Mouse (Mus musculus) embryo, embryonic 10 days (tissue): ENCODE data around the gene Fam193b.

Source experiments
- DNase-seq: peaks from one replicate; pipeline ENCODE4 v3.0.0-alpha.2; 2015; ENCODE audit warnings: low spot score

The Fam193b gene

DNA sequence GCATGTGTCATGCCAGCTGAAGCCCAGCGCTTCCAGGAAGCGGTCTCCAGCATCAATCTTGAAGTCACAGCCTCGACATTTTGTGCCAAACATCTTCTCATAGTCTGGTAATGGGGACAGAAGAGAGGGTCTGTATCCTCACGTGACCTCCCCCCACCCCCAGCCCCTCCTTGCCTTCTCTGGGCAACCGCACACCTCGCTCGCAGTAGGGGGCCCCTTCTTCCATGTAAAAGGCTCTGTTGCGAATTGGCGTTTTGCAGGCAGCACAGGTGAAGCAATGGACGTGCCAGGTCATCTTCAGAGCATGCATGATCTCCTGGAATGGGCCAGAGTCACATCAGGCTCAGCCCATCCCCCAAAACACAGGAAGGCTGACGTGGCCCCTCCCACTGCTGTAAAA is 72.0 kb downstream of the Fam193b start:
- DNase-seq = no peak

DNA sequence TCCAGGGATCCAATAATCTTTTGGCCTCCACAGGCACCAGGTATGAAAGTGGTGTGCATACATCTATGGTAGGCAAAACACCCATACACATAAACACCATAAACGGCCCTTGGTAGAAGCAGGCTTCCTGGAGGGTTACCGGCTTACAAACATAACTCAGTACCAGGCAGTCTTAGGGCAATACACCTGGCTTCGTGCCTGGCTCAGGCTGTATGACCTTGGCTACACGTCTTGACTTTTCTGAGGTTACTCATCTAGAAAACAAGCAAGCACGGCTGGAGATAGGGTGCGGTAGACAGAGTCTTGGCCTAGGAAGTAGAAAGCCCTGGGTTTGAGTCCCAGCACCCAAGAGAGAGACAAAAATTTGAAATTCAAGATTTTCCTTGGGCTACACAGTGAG is 74.3 kb downstream of the Fam193b start:
- no peak for DNase-seq

DNA sequence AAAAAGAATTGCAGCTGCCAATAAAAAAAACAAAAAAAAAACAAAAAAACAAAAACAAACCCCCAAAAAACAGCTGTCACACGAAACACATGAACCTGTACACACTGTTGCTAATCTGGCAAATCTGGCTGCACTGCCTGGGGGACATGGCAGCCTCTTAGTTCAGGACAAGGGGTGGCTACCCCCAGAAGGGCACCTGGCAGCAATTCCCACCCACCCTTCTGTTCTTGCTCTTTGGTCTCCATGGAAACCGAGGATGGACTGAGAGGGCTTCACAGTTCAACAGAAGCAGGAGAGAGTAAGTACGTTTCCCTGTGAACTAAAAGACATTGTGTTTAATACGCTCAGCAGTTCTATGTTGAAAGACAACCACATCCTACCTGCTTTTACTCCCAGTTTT is 75.2 kb downstream of the Fam193b start:
- peak; percentile 47 for DNase-seq

DNA sequence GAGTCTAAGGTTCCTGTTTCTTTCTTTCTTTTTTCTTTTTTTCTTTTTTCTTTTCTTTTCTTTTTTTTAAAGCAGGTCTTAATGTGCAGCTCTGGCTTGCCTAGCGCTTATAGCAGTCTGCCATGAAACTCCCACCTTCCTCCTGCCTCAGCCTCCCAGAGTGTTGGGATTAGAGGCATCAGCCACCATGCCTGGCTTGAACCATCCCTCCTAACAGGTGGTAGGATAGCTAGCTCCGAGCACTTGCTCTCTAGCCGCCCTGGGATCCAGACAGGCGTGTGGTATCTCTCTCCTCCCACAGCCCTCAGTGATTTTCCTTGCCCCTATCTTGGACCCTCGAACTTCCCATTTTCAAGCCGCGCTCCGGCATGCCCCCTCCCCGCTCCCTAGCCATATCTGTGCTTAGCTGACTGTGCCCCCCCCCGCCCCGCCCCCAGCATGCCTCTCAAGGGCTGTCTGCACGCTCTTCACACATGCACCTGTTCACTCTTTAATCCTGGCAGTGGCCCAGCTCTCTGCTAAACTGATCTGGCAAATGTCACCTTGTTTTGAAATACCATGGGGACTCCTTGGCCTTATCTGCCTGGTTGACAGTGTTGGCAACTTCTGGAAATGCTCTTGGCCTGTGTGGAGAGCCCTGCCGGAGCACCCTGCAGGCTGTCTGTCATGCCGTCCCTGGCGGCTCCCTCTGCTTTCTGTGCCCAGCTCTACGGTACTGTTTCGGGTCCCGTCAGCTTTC is 75.9 kb downstream of the Fam193b start:
- DNase-seq = no peak

DNA sequence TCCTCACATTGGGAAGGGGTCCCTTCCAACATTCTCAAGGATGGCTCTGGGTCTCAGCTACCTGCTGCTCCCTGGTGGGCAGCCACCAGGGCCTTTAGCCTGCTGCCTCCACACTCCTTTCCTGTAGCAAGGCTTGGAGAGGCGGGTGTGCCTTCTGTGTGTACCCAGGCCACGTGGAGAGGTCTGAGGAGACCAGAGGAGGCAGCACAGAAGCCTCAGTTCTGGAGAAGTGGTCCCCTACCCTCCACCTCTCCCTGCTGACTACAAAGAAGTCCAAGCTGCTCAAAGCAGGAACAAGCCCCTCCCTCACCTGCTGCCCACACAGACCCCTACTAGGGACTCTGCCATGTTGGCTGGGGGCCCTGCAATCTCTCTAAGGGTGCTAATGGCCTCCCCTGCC is 76.7 kb downstream of the Fam193b start:
- DNase-seq = no peak
